Mouse (Mus musculus) intestine, embryonic 15.5 days (tissue): ENCODE measurements around the gene Eef1a2. TPM values are rescaled to one million over a fixed set of nuclear protein-coding genes. Genes with fewer than 3 reads are reported as not detected.

Experiments
- ATAC-seq: fragments of 200-750 bp; cut with Nextera tagmentation; 2 replicates; pipeline ENCODE4 v1.8.0; 2017; ENCODE audit warnings: moderate TSS enrichment, moderate library complexity
- H3K27ac ChIP-seq: fragments of 300-500 bp; sonication (generic); 2 replicates; pipeline ENCODE4 v1.5.1; 2015; ENCODE audit warnings: mild to moderate bottlenecking, inconsistent platforms
- H3K27me3 ChIP-seq: fragments of 300-500 bp; sonication (generic); replicated peaks from 2 replicates; pipeline ENCODE4 v1.6.1; 2015; ENCODE audit warnings: inconsistent platforms
- H3K36me3 ChIP-seq: fragments of 300-500 bp; sonication (generic); 2 replicates; pipeline ENCODE4 v1.6.1; 2015; ENCODE audit warnings: inconsistent platforms
- H3K4me1 ChIP-seq: fragments of 300-500 bp; sonication (generic); replicated peaks from 2 replicates; pipeline ENCODE4 v1.6.1; 2015; ENCODE audit warnings: inconsistent platforms
- H3K4me2 ChIP-seq: fragments of 300-500 bp; sonication (generic); replicated peaks from 2 replicates; pipeline ENCODE4 v1.6.1; 2015; ENCODE audit warnings: mild to moderate bottlenecking, inconsistent platforms
- H3K4me3 ChIP-seq: fragments of 300-500 bp; sonication (generic); replicated peaks from 2 replicates; pipeline ENCODE4 v1.5.1; 2015; ENCODE audit warnings: inconsistent platforms
- H3K9ac ChIP-seq: fragments of 300-500 bp; sonication (generic); 2 replicates; pipeline ENCODE4 v1.6.1; 2015; ENCODE audit warnings: inconsistent platforms
- H3K9me3 ChIP-seq: fragments of 300-500 bp; sonication (generic); 2 replicates; pipeline ENCODE4 v1.6.1; 2016; ENCODE audit warnings: inconsistent platforms
- WGBS: fragments of 180-500 bp; shearing (Covaris S2); methylation state at CpG from one replicate; pipeline ENCODE4 v1.1.7; 2015; 5-methylcytosine and 5-hydroxymethylcytosine counted together
- polyA plus RNA-seq: library from polyadenylated mRNA; unstranded; fragments of >200 nt; fragmentation: Nextera tagmentation; extraction: Ambion mirVana; gene quantifications from 2 replicates; pipeline ENCODE4 v1.2.1, GENCODE M21; 2015

The Eef1a2 gene
- polyA plus RNA-seq, 1 experiment from 2014 or later: 0.26 TPM

- Histone ChIP-seq H3K36me3 (no peaks in the 10 kb centered on the region), H3K4me2 (no peak overlapping the region), H3K4me3 (no peak overlapping the region), H3K9ac (no peak overlapping the region), H3K4me1 (no peaks in the 10 kb centered on the region), H3K27ac (no peak overlapping the region), H3K9me3 (no peaks in the 10 kb centered on the region), H3K27me3 (peaks cover 10% of the 10 kb centered on the region)
- ATAC-seq: no peak
Observed at GRCm38 (mm10) chr2:181122642-181123041, 34.2 kb downstream of the Eef1a2 start.

DNA sequence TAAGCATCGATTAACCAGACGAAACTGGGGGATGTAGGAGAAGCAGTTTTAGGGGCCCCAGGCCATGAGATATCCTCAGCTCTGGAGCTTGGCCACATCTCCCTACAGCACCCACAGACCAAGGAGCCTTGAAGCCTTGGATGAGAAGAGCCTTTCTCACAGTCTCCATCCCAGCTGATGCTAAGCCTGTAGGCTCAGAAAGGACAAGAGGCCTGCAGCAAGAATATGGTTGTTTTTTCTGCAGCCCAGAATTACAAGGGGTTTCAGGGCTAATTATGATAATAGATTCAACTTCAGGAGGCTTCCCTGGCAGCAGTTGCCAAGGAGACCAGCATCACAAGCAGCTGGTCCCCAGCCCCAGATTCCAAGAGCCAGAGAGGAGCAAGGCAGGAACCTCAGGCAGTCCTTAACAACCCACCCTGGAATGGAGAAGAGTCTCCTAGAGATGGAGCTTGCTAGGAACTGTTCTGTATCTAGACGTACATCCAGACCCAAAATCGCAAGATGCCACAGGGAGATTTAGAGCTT lies 35.8 kb downstream of the Eef1a2 start:
- H3K36me3 ChIP-seq: no peaks in the 10 kb centered on the region
- no peak overlapping the region for H3K9ac ChIP-seq
- H3K9me3 ChIP-seq: no peaks in the 10 kb centered on the region
- no peaks in the 10 kb centered on the region for H3K4me1 ChIP-seq
- no peak overlapping the region for H3K4me3 ChIP-seq
- 86% methylated on average over 4 of the region's 4 CpGs for WGBS
- H3K4me2 ChIP-seq: no peak overlapping the region
- H3K27me3 ChIP-seq: peaks cover 10% of the 10 kb centered on the region
- no peak for ATAC-seq
- H3K27ac ChIP-seq: no peak overlapping the region

DNA sequence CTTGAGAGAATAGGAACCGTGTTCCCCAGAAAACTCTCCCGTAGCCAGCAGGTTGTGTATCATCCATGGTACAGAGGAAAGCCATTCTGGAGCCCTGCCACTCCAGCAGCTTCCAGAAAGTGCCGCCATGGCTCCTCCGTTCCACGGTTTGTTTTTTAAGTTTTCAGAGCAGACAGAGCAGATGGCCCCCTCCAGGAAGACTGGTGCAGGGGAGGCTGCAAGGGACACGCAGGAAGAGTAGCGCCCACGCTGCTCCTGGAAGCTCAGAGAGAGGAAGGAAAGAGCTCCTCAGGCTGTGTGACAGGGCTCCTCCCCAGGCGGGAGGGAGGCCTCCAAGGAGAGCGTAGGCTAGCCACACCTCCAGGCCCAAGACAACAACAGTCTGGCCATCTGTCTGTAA lies 36.9 kb downstream of the Eef1a2 start:
- H3K9me3 ChIP-seq: no peaks in the 10 kb centered on the region
- H3K36me3 ChIP-seq: no peaks in the 10 kb centered on the region
- ATAC-seq: no peak
- H3K27me3 ChIP-seq: peaks cover 10% of the 10 kb centered on the region; the same call in 1 of the 2 replicates
- no peaks in the 10 kb centered on the region for H3K4me1 ChIP-seq
- WGBS: 26% methylated on average over 10 of the region's 10 CpGs
- H3K4me3 ChIP-seq: no peak overlapping the region
- H3K4me2 ChIP-seq: no peak overlapping the region
- no peak overlapping the region for H3K27ac ChIP-seq
- no peak overlapping the region for H3K9ac ChIP-seq

- Histone ChIP-seq H3K4me1 (no peaks in the 10 kb centered on the region), H3K36me3 (no peaks in the 10 kb centered on the region), H3K9me3 (no peaks in the 10 kb centered on the region), H3K4me2 (no peak overlapping the region), H3K27ac (no peak overlapping the region), H3K9ac (no peak overlapping the region), H3K27me3 (peaks cover 10% of the 10 kb centered on the region; the same call in 1 of the 2 replicates), H3K4me3 (no peak overlapping the region)
- 81% methylated on average over 5 of the region's 5 CpGs for WGBS
- ATAC-seq: no peak
Observed at GRCm38 (mm10) chr2:181116436-181116835, 40.4 kb downstream of the Eef1a2 start.

DNA sequence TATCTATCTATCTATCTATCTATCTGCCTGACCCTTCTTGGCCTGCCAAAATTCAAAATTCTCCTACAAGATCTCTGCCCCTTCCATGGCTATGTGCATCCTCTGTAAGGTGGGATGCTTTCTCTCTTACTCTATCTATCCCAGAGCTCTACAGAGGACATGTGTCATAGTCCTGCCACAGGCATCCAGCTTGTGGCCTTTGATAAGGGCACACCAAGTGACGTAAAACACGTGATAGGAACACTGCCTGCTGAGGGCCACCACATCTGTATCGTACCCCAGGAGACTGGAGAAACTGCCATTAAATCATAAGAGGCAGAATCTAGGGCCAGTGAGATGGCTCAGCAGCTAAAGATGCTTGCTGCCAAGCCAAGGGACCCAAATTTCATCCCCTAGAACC lies 41.4 kb downstream of the Eef1a2 start:
- no peaks in the 10 kb centered on the region for H3K4me1 ChIP-seq
- no peak for ATAC-seq
- 83% methylated on average over 3 of the region's 3 CpGs for WGBS

DNA sequence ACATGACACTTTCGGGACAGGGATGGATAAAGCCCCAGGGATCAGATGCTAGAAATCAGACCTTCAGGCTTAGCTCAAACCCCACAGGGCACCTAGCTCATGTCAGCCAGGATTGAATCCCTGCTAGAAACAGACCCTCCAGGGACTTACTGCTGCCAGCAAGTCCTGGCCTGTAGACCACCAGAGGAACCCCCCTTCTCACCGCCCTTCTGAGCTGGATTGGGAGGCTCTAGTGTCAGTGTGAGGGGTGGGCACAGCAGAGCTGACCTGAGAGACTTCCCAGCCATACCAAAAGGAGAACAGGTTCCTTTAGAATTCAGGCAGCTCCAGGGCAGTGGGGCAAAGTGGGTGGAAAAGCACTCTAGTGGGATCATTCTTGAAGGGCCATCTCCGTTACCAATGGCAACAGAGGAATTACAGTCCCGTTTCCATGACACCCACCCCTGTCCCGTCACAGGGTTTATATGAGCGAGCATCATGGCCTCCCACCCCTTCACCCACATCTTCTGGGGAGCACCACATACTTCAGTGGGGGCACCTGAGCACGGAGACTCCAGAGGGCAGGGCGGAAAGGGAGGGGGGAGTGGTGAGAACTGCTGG lies 43.0 kb downstream of the Eef1a2 start:
- whole genome bisulfite sequencing: 73% methylated on average over 8 of the region's 8 CpGs
- H3K36me3 ChIP-seq: no peaks in the 10 kb centered on the region
- no peak for ATAC-seq

More for the DNA sequence above, 41.4 kb downstream of the Eef1a2 start:
- Histone ChIP-seq H3K4me2 (no peak overlapping the region), H3K9ac (no peak overlapping the region), H3K36me3 (no peaks in the 10 kb centered on the region), H3K27ac (no peak overlapping the region), H3K27me3 (peaks cover 6% of the 10 kb centered on the region; the same call in 1 of the 2 replicates), H3K9me3 (no peaks in the 10 kb centered on the region), H3K4me3 (no peak overlapping the region)

DNA sequence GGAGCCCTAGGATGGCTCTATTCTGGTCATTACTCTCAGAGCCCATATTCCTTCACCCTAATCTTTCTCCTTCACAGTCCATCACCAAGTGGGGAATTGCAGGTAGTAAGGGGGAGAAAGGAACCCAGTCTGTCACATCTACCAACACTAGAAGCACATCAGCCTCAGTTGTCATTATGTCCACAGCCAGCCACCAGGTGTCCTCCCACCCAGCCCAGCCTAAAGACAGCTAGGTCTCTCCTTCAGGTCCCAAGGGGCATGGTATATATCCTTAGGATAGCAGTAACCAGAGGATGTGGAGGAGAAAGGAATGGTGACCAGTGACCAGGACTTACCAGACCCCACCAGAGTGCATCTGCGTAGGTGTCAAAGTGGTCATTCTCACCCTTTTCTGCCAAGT lies 45.1 kb downstream of the Eef1a2 start:
- no peak overlapping the region for H3K9ac ChIP-seq
- no peak overlapping the region for H3K4me2 ChIP-seq
- H3K4me3 ChIP-seq: no peak overlapping the region
- 100% methylated on average over 1 of the region's 1 CpGs for whole genome bisulfite sequencing
- H3K27me3 ChIP-seq: no peaks in the 10 kb centered on the region
- ATAC-seq: no peak
- H3K4me1 ChIP-seq: no peaks in the 10 kb centered on the region
- no peaks in the 10 kb centered on the region for H3K9me3 ChIP-seq
- no peaks in the 10 kb centered on the region for H3K36me3 ChIP-seq
- H3K27ac ChIP-seq: no peak overlapping the region

More for the DNA sequence above, 43.0 kb downstream of the Eef1a2 start:
- Histone ChIP-seq H3K4me1 (no peaks in the 10 kb centered on the region), H3K4me2 (no peak overlapping the region), H3K9me3 (no peaks in the 10 kb centered on the region), H3K4me3 (no peak overlapping the region), H3K27me3 (0 out of 2 replicates have a peak, but pooled peaks cover 3% of the 10 kb centered on the region), H3K9ac (no peak overlapping the region), H3K27ac (no peak overlapping the region)

DNA sequence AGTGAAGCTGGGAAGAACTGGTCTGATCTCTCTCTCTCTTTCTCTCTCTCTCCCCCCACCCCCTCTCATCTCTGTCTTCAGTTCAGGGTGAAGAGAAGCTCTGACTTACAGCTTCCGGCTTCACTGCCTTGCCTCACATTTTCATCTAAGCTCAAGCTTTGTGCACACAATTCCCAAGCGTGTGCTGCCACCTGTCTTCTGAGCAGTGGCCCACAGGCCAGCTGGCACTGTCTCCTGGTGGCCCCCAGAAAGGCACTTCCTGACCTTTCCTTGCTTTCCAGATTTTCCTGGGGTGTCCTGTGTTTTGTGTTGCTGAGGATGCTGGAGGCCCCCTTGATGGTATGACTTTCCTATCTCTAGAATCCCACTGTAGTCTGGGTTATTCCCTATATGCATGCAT lies 52.7 kb downstream of the Eef1a2 start:
- no peaks in the 10 kb centered on the region for H3K4me1 ChIP-seq
- no peaks in the 10 kb centered on the region for H3K36me3 ChIP-seq
- H3K4me2 ChIP-seq: no peak overlapping the region
- WGBS: 61% methylated on average over 2 of the region's 2 CpGs
- no peak overlapping the region for H3K9ac ChIP-seq
- no peak overlapping the region for H3K4me3 ChIP-seq
- H3K27me3 ChIP-seq: no peaks in the 10 kb centered on the region
- no peak for ATAC-seq
- H3K27ac ChIP-seq: no peak overlapping the region
- H3K9me3 ChIP-seq: no peaks in the 10 kb centered on the region

DNA sequence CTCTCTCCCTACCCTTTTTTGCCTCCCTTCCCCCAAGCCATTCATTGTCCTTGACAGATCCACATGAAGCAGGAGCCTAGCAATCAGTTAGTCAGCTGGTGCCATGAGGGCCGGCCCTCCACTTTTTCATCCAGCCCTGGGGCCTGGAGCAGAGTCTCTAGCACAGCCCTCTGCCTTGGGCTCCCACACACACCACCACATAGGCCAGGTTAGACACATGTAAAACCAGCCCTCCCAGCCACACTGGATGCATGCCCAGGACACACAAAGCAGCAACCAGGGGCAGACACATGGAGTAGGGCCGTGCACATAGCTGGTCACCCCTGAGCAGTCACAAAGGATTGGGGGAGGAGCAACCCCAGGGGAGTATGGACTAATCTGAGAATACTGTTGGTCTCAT lies 54.7 kb downstream of the Eef1a2 start:
- H3K27ac ChIP-seq: no peak overlapping the region
- H3K27me3 ChIP-seq: no peaks in the 10 kb centered on the region
- H3K9ac ChIP-seq: no peak overlapping the region
- WGBS: 35% methylated on average over 2 of the region's 2 CpGs
- H3K4me2 ChIP-seq: no peak overlapping the region
- H3K9me3 ChIP-seq: no peaks in the 10 kb centered on the region
- no peaks in the 10 kb centered on the region for H3K36me3 ChIP-seq
- ATAC-seq: no peak
- no peak overlapping the region for H3K4me3 ChIP-seq
- no peaks in the 10 kb centered on the region for H3K4me1 ChIP-seq

DNA sequence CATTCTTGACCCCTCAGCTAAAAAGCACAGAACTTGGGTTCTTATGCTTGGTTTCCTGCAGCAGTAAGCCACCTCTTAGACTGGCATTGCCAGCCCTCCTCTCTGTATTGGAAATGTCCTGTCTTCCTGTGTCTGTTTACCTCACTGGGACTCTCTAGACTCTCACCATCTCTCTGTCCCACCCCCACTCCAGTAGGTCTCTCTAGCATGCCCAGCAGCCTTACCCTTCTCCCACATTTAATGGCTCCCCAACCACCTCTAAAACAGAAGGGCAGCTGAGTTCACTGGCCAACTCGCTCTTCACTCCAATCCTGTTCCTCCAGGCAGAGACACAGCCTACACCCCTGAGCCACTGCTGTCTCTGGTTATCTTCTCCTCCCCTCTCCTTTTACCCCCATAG lies 55.2 kb downstream of the Eef1a2 start:
- Histone ChIP-seq H3K4me2 (no peak overlapping the region), H3K4me1 (no peaks in the 10 kb centered on the region), H3K36me3 (no peaks in the 10 kb centered on the region), H3K27ac (no peak overlapping the region), H3K27me3 (0 out of 2 replicates have a peak, but pooled peaks cover 3% of the 10 kb centered on the region), H3K9ac (no peak overlapping the region), H3K9me3 (no peaks in the 10 kb centered on the region), H3K4me3 (no peak overlapping the region)
- no peak for ATAC-seq
- 64% methylated on average over 1 of the region's 1 CpGs for WGBS

GRCm38 (mm10) chr2:181100087-181100486 lies 56.7 kb downstream of the Eef1a2 start:
- Histone ChIP-seq H3K4me3 (no peak overlapping the region), H3K27me3 (0 out of 2 replicates have a peak, but pooled peaks cover 5% of the 10 kb centered on the region), H3K9me3 (no peaks in the 10 kb centered on the region), H3K4me2 (no peak overlapping the region), H3K27ac (no peak overlapping the region), H3K36me3 (no peaks in the 10 kb centered on the region), H3K4me1 (no peaks in the 10 kb centered on the region), H3K9ac (no peak overlapping the region)
- WGBS: 66% methylated on average over 2 of the region's 2 CpGs
- peak; percentile 82 for ATAC-seq
